Mouse (Mus musculus) CH12.LX (cell line): ENCODE measurements around the gene Cic.

Source experiments
- CHD1 ChIP-seq: IDR thresholded peaks from 2 replicates; pipeline ENCODE4 v1.6.1; 2012; ENCODE audit warnings: low read depth, low read length, improper control_type of control experiment, inconsistent platforms
- CHD2 ChIP-seq: IDR thresholded peaks from 2 replicates; pipeline ENCODE4 v1.6.1; 2011; ENCODE audit warnings: low read length, improper control_type of control experiment
- CTCF ChIP-seq, 2 experiments: IDR thresholded peaks in 1 of 2; conservative IDR thresholded peaks in 1 of 2; 2 replicates each; pipeline ENCODE4 v1.5.1; 2011 to 2012; ENCODE audit warnings: low read depth in 2 of 2, low read length in 2 of 2, improper control_type of control experiment in 1 of 2, inconsistent platforms in 1 of 2, mild to moderate bottlenecking in 1 of 2, moderate library complexity in 1 of 2
- EP300 ChIP-seq: IDR thresholded peaks from 2 replicates; pipeline ENCODE4 v1.6.1; 2011; ENCODE audit warnings: low read length, improper control_type of control experiment
- ETS1 ChIP-seq: conservative IDR thresholded peaks from 2 replicates; pipeline ENCODE4 v1.6.1; 2012; ENCODE audit warnings: low read depth, mild to moderate bottlenecking, inconsistent platforms, low read length, improper control_type of control experiment, moderate library complexity
- IRF4 ChIP-seq: IDR thresholded peaks from 2 replicates; pipeline ENCODE4 v1.6.1; 2014; ENCODE audit warnings: low read depth, mild to moderate bottlenecking, inconsistent platforms, low read length, improper control_type of control experiment
- JUN ChIP-seq: IDR thresholded peaks from 2 replicates; pipeline ENCODE4 v1.6.1; 2011; ENCODE audit warnings: low read depth, mild to moderate bottlenecking, low read length, improper control_type of control experiment, moderate library complexity; ENCODE audit not compliant: insufficient read depth
- NELFE ChIP-seq: IDR thresholded peaks from 2 replicates; pipeline ENCODE4 v1.6.1; 2011; ENCODE audit warnings: low read depth, low read length, improper control_type of control experiment
- POLR2A ChIP-seq: IDR thresholded peaks from 2 replicates; pipeline ENCODE4 v1.6.1; 2011; ENCODE audit warnings: low read depth, mild to moderate bottlenecking, improper control_type of control experiment, low read length
- RCOR1 ChIP-seq: conservative IDR thresholded peaks from 2 replicates; pipeline ENCODE4 v1.6.1; 2012; ENCODE audit warnings: low read depth, mild to moderate bottlenecking, inconsistent platforms, low read length, improper control_type of control experiment
- SMC3 ChIP-seq: IDR thresholded peaks from 2 replicates; pipeline ENCODE4 v1.6.1; 2011; ENCODE audit warnings: low read depth, low read length, improper control_type of control experiment
- TCF12 ChIP-seq: IDR thresholded peaks from 2 replicates; pipeline ENCODE4 v1.6.1; 2014; ENCODE audit warnings: low read depth, mild to moderate bottlenecking, inconsistent platforms, low read length, improper control_type of control experiment
- USF1 ChIP-seq: IDR thresholded peaks from 2 replicates; pipeline ENCODE4 v1.6.1; 2014; ENCODE audit warnings: low read depth, mild to moderate bottlenecking, inconsistent platforms, low read length, improper control_type of control experiment

DNA sequence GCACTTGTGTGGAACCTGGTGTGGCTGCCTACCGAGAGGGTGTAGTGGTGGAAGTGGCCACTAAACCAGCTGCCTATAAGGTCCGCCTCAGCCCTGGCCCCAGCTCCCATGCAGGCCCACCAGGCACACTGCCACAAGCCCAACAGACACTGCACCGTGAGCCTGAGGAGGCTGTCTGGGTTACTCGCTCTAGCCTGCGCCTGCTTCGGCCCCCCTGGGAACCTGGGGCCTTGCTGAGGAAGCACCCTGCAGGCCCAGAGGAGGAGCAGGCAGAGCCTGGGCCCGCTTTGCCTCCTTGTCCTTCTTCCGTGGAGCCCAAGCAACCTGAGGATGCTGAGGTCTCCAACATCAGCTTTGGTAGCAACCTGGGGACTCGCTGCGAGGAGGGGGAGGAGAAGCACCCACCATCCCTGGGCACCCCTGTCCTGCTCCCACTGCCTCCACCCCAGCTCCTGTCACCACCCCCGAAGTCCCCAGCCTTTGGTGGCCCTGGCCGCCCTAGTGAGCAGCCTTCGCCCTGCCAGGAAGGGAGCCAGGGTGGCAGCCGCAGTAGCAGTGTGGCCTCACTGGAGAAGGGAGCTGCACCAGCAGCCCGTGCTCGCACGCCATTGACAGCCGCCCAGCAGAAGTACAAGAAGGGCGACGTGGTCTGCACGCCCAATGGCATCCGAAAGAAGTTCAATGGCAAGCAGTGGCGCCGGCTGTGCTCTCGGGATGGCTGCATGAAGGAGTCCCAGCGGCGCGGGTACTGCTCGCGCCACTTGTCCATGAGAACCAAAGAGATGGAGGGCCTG, 4.3 kb downstream of the Cic start:
- no peak for TF ChIP-seq CTCF (conservative IDR thresholded peaks at IDR 0.05 in 1 of 2, IDR thresholded peaks at IDR 0.05 in 1 of 2; ENCODE audit: low read depth in 2 of 2, low read length in 2 of 2)
- TF ChIP-seq NELFE, result no peak
- no peak for TF ChIP-seq TCF12
- TF ChIP-seq CHD1, result no peak
- no peak for TF ChIP-seq SMC3
- no peak for TF ChIP-seq EP300
- no peak for TF ChIP-seq ETS1
- TF ChIP-seq POLR2A, result no peak
- TF ChIP-seq JUN, result no peak
- no peak for TF ChIP-seq IRF4
- TF ChIP-seq CHD2, result no peak
- TF ChIP-seq USF1, result no peak
- no peak for TF ChIP-seq RCOR1
